Comparison of ENCODE assay signal across 20 mouse cellular contexts in genomic region chr3:58501961-58502360, GRCm38 (mm10). TPM values are rescaled to one million over a fixed set of nuclear protein-coding genes. Genes with fewer than 3 reads are reported as not detected.
DNase-seq lines count a peak whose midpoint lies in the region; ATAC-seq and TF ChIP-seq lines count a peak whose summit lies in the region.
"Had no signal": no experiment of that assay in that cellular context is flagged by ENCODE, and none has a peak within 500 bp of the region (broad histone marks: within the 10 kb centered on the region; RNA-seq: fewer than 3 reads in every experiment).

No protein-coding gene starts in this region.

- TF ChIP-seq CTCF in G1E (IDR thresholded peaks at IDR 0.05; ENCODE audit: low read depth, low read length): no peak

- H3K9me3 ChIP-seq in heart, embryonic 12.5 days (replicated peaks): no peaks in the 10 kb centered on the region
- H3K9me3 ChIP-seq in G1E (replicated peaks): no peaks in the 10 kb centered on the region
- H3K9me3 ChIP-seq in megakaryocyte, embryonic 14.5 days: no peaks in the 10 kb centered on the region
- H3K9me3 ChIP-seq in forebrain, embryonic 14.5 days (replicated peaks; ENCODE audit: control insufficient read depth, low read length): no peaks in the 10 kb centered on the region
- H3K9me3 ChIP-seq: embryonic facial prominence, embryonic 10.5 days; forebrain, embryonic 13.5 days; heart, embryonic 15.5 days; hindbrain, embryonic 12.5 days; limb, embryonic 12.5 days; midbrain, embryonic 15.5 days had no signal

- ATAC-seq in heart, embryonic 12.5 days (ENCODE audit: insufficient number of reproducible peaks, low FRiP score): no peak
- ATAC-seq in G1E (ENCODE audit: extremely low read depth, insufficient number of reproducible peaks, low FRiP score, poor library complexity, severe bottlenecking): 0 out of 2 replicates have a peak, but pooled peaks have one; percentile 34
- no peak for ATAC-seq in forebrain, embryonic 14.5 days
- ATAC-seq: forebrain, embryonic 13.5 days; inflammation-experienced regulatory T-cells, adult 6 months; midbrain, embryonic 15.5 days had no signal

- peak; percentile 89 for DNase-seq in heart, adult 11 months
- DNase-seq in G1E (ENCODE audit: low spot score) (no peak), liver (peak; percentile 13)
- DNase-seq in urinary bladder, adult 2 months (ENCODE audit: low spot score): no peak
- no peak for DNase-seq in forebrain, embryonic 14.5 days (ENCODE audit: low spot score)
- DNase-seq in gastrocnemius, postnatal 10 days: no peak
- DNase-seq: cerebellum, adult 11 months; cerebellum, postnatal 36 days; kidney, adult 9 months; lung, adult 2 months; right cerebral cortex, adult 18-20 months had no signal

- WGBS in heart, embryonic 12.5 days: 30% methylated on average over 2 of the region's 2 CpGs
- WGBS in forebrain, embryonic 14.5 days: 58% methylated on average over 2 of the region's 2 CpGs

- no peak overlapping the region for H3K27ac ChIP-seq in heart, embryonic 12.5 days (ENCODE audit: poor library complexity, severe bottlenecking)
- no peak overlapping the region for H3K27ac ChIP-seq in forebrain, embryonic 14.5 days (ENCODE audit: low read depth, low read length)
- H3K27ac ChIP-seq: embryonic facial prominence, embryonic 10.5 days; forebrain, embryonic 13.5 days; heart, embryonic 15.5 days; hindbrain, embryonic 12.5 days; limb, embryonic 12.5 days; midbrain, embryonic 15.5 days had no signal

- H3K36me3 ChIP-seq in heart, embryonic 12.5 days: no peaks in the 10 kb centered on the region
- no peaks in the 10 kb centered on the region for H3K36me3 ChIP-seq in G1E (replicated peaks)
- H3K36me3 ChIP-seq in megakaryocyte, embryonic 14.5 days (replicated peaks; ENCODE audit: low read length): no peaks in the 10 kb centered on the region
- H3K36me3 ChIP-seq in forebrain, embryonic 14.5 days (ENCODE audit: control insufficient read depth, insufficient read depth, low read length): no peaks in the 10 kb centered on the region
- H3K36me3 ChIP-seq: embryonic facial prominence, embryonic 10.5 days; heart, embryonic 15.5 days; hindbrain, embryonic 12.5 days; limb, embryonic 12.5 days; midbrain, embryonic 15.5 days had no signal

- no peak overlapping the region for H3K4me2 ChIP-seq in heart, embryonic 12.5 days
- no peak overlapping the region for H3K4me2 ChIP-seq in forebrain, embryonic 14.5 days (ENCODE audit: low read length)
- H3K4me2 ChIP-seq: forebrain, embryonic 13.5 days; heart, embryonic 15.5 days; hindbrain, embryonic 12.5 days; limb, embryonic 12.5 days; midbrain, embryonic 15.5 days had no signal

- H3K9ac ChIP-seq in heart, embryonic 12.5 days: no peak overlapping the region
- H3K9ac ChIP-seq in forebrain, embryonic 14.5 days (ENCODE audit: low read length): no peak overlapping the region
- H3K9ac ChIP-seq: forebrain, embryonic 13.5 days; heart, embryonic 15.5 days; hindbrain, embryonic 12.5 days; limb, embryonic 12.5 days; midbrain, embryonic 15.5 days had no signal

- H3K4me3 ChIP-seq in heart, embryonic 12.5 days: no peak overlapping the region
- H3K4me3 ChIP-seq in G1E (ENCODE audit: low read depth, low read length): no peak overlapping the region
- H3K4me3 ChIP-seq in megakaryocyte, embryonic 14.5 days (replicated peaks): peak overlapping the region; percentile 28
- no peak overlapping the region for H3K4me3 ChIP-seq in forebrain, embryonic 14.5 days (ENCODE audit: low read depth, low read length)
- H3K4me3 ChIP-seq: embryonic facial prominence, embryonic 10.5 days; forebrain, embryonic 13.5 days; heart, embryonic 15.5 days; hindbrain, embryonic 12.5 days; limb, embryonic 12.5 days; midbrain, embryonic 15.5 days had no signal

- no peaks in the 10 kb centered on the region for H3K4me1 ChIP-seq in heart, embryonic 12.5 days (replicated peaks)
- H3K4me1 ChIP-seq in G1E (ENCODE audit: insufficient read depth, low read depth, low read length): peaks cover 4% of the 10 kb centered on the region; the same call in 1 of the 2 replicates
- H3K4me1 ChIP-seq in megakaryocyte, embryonic 14.5 days: peaks cover 27% of the 10 kb centered on the region
- H3K4me1 ChIP-seq in forebrain, embryonic 14.5 days (ENCODE audit: control insufficient read depth, insufficient read depth, low read length): no peaks in the 10 kb centered on the region
- H3K4me1 ChIP-seq: embryonic facial prominence, embryonic 10.5 days; forebrain, embryonic 13.5 days; heart, embryonic 15.5 days; hindbrain, embryonic 12.5 days; limb, embryonic 12.5 days; midbrain, embryonic 15.5 days had no signal

- no peaks in the 10 kb centered on the region for H3K27me3 ChIP-seq in heart, embryonic 12.5 days (replicated peaks)
- 0 out of 2 replicates have a peak, but pooled peaks cover 4% of the 10 kb centered on the region for H3K27me3 ChIP-seq in G1E (ENCODE audit: insufficient read depth, low read length)
- no peaks in the 10 kb centered on the region for H3K27me3 ChIP-seq in megakaryocyte, embryonic 14.5 days (replicated peaks)
- no peaks in the 10 kb centered on the region for H3K27me3 ChIP-seq in forebrain, embryonic 14.5 days (replicated peaks; ENCODE audit: control insufficient read depth, insufficient read depth, low read length)
- H3K27me3 ChIP-seq: forebrain, embryonic 13.5 days; heart, embryonic 15.5 days; hindbrain, embryonic 12.5 days; limb, embryonic 12.5 days; midbrain, embryonic 15.5 days had no signal

RNA-seq across cellular contexts. Expression of gene Eif2a, which starts 23.7 kb away (rescaled TPM):
- 36.5 and 36.9 TPM in 2 replicates for polyA plus RNA-seq in heart, embryonic 12.5 days (2016; fragmentation: Nextera tagmentation; extraction: Ambion mirVana)
- total RNA-seq in G1E (2014; fragmentation: Nextera tagmentation) (224 and 235 TPM in 2 replicates), G1E (2017) (89.4 and 95.3 TPM in 2 replicates)
- 8.5 and 8.7 TPM in 2 replicates for polyA plus RNA-seq in G1E (2012)
- 0.65 and 3.2 TPM in 2 replicates for polyA plus RNA-seq in megakaryocyte, embryonic 14.5 days (2012; ENCODE audit: insufficient read depth, low replicate concordance)
- 46.6 and 52.4 TPM in 2 replicates for polyA plus RNA-seq in urinary bladder, adult 2 months (2012; rRNA removed)
- 54.9 and 56.0 TPM in 2 replicates for polyA plus RNA-seq in forebrain, embryonic 14.5 days (2014; fragmentation: Nextera tagmentation; extraction: Ambion mirVana)
- total RNA-seq in gastrocnemius, postnatal 10 days (2021): 10 to 100 TPM; 48.2 to 50.7 TPM

RNA-seq across cellular contexts. Expression of gene Serp1, which starts 23.7 kb away (rescaled TPM):
- polyA plus RNA-seq in heart, embryonic 12.5 days (2016; fragmentation: Nextera tagmentation; extraction: Ambion mirVana): 108 and 109 TPM in 2 replicates
- total RNA-seq in G1E (2014; fragmentation: Nextera tagmentation) (102 and 130 TPM in 2 replicates), G1E (2017) (89.9 and 91.3 TPM in 2 replicates)
- 60.5 and 72.2 TPM in 2 replicates for polyA plus RNA-seq in G1E (2012)
- 47.6 and 71.3 TPM in 2 replicates for polyA plus RNA-seq in megakaryocyte, embryonic 14.5 days (2012; ENCODE audit: insufficient read depth, low replicate concordance)
- 51.8 and 56.1 TPM in 2 replicates for polyA plus RNA-seq in urinary bladder, adult 2 months (2012; rRNA removed)
- 95.1 and 97.4 TPM in 2 replicates for polyA plus RNA-seq in forebrain, embryonic 14.5 days (2014; fragmentation: Nextera tagmentation; extraction: Ambion mirVana)
- total RNA-seq in gastrocnemius, postnatal 10 days (2021): 10 to 100 TPM; 16.5 to 19.4 TPM

Comparison
In these comparisons a context has a peak if more than half of its experiments do, and no peak if none do; other contexts are left out.
1. DNase-seq: peak in heart, adult 11 months (single experiment) and liver (single experiment); none in G1E (single experiment), urinary bladder, adult 2 months (single experiment), forebrain, embryonic 14.5 days (single experiment) and gastrocnemius, postnatal 10 days (single experiment).